Mouse (Mus musculus) brain, embryonic 14.5 days (tissue): ENCODE data around the gene Nthl1.

Source experiments
- CTCF ChIP-seq: fragments of 200-500 bp; IDR thresholded peaks from 2 replicates; pipeline ENCODE4 v1.5.1; 2012; ENCODE audit warnings: inconsistent platforms, mild to moderate bottlenecking, moderate library complexity, borderline replicate concordance; ENCODE audit not compliant: insufficient read depth, insufficient read length; ENCODE audit errors: extremely low read depth
- POLR2A ChIP-seq: fragments of 200-500 bp; IDR thresholded peaks from 2 replicates; pipeline ENCODE4 v1.6.1; 2012; ENCODE audit warnings: mild to moderate bottlenecking, inconsistent platforms, borderline replicate concordance; ENCODE audit not compliant: poor library complexity, insufficient read depth, insufficient read length, severe bottlenecking; ENCODE audit errors: extremely low read depth

DNA sequence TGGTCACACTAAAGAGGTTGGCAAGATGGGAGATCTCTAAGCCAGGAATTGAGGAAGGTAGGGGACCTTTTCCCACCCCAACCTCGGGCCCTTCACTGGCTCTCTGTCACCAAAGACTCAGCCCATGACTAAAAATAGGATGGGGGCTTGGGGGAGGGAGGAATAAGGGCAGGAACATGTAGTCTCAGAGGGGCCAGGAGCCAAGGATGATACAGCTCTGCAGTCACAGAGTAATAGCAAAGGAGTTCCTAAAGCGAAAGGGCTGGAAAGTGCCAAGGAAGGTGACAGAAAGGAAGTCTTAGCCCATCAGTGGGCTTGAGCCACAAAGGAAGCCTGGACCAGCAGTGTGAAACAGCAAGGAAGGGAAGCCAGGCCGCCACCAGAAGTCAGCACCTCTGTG, 19.4 kb downstream of the Nthl1 start:
- no peak for TF ChIP-seq POLR2A
- no peak for TF ChIP-seq CTCF
